Mouse (Mus musculus) kidney, postnatal 36 days (tissue): ENCODE results near the gene Myo16.

ENCODE experiments used
- DNase-seq, 2 experiments: peaks; one replicate each; pipeline ENCODE4 v3.0.0; 2021 to 2022; ENCODE audit warnings: mixed read lengths in 2 of 2

The Myo16 gene

DNA sequence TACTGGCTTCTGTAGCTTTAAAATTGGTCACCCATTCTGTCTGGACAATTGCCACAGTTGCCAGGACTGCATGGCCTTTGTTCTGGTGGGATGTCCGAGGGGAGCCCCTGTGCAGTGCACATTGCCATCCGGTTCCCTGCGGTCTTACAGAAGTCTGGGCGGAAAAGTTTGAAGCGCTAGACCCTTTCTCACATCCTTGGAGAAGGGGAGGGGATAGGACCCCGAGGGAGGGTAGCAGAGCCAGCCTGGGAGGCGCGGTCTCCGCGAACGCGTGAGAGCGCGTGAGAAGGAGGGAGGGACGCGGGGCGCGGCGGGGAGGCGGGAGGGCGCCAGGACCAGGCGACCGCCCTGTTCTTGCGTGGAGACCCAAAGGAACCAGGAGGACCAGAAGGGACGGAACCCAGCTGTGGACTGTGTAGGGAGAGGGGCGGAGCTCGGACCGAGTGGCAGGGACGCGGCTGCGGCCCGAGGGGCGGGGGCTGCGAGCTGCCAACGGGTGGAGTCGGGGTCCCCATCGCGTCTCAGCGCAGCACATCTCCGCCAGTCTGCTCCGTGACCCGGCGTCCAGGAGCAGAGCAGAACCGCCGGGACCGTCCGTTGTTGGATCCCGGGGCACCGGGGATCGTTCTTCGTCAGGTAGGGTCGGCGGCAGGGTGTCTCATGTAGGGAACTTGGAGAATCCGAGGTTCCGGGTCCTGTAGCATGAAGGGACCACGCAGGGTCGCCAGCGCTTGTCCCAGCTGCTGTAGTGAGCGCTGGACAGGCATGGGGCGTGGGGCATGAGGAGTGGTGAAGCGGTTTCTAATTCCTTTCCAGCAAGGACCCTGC lies at the start of gene Myo16:
TSS of gene Myo16 (plus strand) at position 301 of the 828 bp plus-strand sequence.
- DNase-seq: no peak

DNA sequence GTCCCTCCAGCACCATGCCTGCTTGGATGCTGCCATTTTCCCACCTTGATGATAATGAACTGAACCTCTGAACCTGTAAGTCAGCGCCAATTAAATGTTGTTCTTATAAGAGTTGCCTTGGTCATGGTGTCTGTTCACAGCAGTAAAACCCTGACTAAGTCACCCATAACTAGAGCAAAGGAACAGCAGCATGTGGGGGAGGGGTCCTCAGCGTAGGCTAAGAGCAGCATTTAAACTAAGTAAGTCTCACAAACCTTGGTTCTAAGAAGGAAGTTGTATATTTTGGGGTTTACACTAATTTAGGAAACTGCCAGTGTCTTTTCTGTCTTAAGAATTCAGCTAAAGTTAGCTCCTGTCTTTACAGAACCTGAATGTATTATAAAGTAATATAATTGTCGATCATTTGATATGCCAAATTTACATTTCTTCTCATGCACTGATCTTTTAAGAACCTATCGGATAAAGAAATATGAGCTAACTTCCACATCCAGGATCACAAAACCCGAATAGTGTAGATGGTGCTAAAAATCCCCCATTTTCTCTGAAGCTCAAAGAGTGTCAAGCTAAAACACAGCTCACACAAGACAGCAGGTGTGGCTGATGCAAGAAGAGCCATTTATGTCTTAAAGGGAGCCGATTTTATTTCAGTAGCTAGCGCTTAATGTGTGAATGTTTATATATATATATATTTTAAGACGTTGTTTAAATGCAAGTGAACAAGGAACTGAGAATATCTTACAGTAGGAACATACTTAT lies 45.0 kb upstream of the Myo16 start:
- no peak for DNase-seq

DNA sequence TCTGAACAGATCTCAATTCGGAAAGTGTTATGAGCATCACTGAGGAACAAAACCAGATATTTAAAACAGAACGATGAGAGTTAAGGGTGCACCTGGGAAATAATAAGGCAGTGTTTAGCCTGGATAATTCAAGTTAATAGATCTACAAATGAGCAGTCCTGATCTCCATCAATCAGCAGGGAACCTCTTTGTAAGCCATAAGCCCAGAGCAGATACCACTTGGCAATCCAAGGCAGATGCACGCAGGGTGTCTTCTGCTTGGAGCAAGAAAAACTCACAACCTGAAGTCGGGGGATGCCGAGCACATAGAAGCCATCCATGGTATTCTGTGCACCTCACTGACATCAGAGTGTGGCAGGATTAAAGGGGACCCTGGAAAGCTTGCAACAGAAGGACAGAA lies 31.0 kb upstream of the Myo16 start:
- DNase-seq: no peak

DNA sequence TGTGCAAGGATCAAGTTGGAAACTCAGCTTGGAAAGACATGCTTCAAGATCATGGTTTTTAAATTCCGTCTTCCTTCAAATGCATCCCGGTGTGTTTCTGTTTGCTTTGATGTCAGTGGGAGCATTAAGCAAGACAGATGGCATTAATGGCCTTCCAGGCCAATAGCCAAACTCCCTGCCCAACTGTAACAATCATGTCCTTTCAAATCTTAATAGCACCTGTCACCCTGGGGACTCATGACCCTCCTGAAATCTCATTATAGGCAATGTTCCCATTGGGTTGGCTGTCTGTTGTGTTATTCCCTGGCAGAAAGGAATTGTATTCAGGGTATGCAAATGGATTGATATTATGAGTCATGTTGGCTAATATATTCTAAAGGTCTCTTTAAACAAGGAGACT lies 30.3 kb upstream of the Myo16 start:
- no peak for DNase-seq

DNA sequence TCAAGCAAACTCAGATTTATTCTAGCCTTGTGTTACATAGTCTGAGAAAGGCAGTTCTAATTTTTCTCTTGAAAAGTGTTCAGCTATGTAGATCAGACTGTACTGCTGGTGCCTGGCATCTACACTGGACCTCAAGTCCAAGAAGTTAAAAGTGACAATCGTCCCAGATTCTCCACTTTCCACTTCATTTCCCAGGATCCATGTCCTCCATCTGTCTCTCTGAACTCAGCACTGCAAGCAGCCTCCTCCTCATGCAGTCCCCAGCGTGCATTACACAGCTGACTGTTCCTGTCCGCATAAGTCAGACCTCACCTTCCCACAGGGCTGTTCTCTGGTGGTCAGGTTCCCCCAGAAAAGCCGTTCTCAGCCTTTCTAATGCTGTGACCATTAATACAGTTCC lies 28.0 kb upstream of the Myo16 start:
- no peak for DNase-seq

DNA sequence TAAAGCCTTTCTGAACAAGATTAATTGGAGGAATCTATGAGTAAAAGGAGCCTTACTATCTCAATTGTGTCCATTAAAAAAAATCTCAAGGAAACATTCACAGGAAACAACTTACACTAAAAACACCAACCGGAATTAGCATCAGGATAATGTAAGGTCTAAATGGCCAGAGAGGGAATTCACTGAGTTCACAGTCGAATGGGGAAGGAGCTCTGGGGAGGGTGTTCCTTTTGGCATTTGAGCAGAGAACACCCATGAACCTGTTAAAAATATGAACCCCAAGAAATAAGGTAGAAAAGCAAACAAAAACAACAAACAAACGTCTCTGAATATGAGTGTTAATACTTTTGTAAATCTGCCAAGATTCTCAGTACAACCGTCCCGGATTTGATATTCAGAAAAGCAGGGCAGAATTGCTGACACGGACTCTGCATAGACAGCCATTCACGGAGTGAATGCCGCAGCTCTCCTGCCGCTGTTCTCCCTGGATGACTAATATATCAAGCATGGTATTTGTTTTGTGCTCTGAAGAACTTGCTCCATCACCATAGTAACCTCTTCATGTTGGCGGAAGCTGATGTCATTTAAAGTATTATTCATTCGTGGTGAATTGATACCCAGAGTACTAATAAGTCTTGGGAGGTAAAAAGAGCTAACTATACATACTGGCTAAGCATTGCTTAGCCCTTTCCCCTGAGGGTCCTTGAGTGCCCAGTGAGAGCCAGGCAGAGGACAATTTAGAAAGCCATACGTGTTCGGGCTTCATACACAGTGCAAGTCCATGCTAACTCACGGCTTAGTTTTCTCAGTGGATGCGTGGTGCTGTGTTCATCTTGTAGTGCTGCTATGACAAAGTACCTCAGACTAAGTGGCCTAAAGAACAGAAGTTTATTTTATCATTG lies 22.9 kb upstream of the Myo16 start:
- no peak for DNase-seq

DNA sequence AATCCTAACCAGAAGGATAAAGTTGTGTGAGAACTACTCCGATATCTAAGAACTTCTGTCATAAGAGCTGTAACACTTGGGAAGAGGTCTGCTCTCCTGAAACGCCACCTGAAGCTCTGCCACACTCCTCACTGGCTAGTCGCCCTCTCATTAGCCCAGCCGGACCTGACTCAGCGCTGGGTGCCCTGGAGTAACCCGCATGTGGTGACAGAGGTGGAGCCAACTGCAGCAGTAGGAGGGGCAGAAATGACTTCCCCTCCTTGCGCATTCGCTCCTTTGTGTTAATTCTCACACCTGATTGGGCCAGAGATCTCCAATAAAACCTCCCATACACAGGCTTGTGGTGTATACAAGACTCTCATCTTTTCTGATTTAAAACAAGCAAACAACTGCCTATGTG lies 14.2 kb upstream of the Myo16 start:
- DNase-seq: peak in 1 of 2 experiments; percentile 1

DNA sequence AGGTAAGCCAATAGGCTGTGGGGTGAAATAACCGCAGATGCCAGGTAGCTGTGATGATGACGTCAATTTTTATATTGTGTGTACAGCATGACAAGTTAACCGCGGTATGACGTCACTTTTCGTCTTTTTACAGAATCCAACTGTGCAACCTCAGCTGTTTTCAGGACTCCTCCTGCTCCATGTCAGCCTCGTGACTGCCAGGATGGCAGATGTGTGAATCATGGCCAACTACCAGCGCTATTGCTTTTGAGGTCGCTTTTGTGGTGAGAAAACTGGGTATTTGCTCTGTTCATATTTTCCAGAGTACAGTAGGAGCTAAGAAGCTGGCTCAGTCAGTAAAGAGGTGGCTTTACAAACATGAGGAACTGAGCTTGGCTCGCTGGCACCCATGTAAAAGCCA lies 9.8 kb upstream of the Myo16 start:
- no peak for DNase-seq

DNA sequence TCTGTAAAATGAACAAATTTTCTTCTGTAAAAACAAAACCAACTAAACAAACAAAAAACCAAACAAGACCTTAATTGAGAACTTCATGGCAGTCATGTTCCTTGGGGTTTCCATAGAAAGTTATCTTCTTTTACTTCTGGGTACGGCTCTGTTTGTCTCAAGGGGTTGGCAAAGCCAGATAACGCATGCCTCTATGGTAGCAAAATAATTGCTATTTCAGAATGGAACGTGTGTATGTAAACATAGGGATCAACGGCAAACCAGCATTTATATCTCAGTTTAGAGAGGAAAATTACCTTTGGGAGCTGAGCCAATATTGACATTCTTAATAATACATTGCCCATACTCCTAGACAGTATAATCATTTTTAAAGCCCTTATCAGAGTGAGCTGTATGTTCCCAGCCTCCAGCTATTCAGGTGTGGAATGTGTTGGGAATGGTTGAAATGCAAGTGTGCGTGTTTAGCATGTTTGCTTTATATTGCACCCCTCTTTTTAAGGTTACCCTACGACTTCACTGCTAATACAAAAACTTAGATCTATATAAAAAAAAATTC lies 1.9 kb upstream of the Myo16 start:
- DNase-seq: no peak

DNA sequence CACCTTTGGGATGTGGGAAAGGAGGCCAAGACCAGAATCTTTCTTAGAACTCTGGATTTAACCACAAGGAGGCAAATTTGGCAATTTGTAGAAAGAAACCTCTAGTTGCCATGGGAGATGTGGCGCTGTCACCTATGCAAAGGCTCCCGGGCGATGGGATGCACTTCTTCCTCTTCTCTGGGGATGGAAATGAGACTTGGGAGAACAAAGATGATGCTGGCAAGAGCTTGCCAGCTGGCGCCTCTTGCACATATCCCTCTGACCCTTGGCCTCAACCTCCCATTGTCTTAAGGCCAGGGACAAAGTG lies 681 bp downstream of the Myo16 start:
- DNase-seq: no peak

DNA sequence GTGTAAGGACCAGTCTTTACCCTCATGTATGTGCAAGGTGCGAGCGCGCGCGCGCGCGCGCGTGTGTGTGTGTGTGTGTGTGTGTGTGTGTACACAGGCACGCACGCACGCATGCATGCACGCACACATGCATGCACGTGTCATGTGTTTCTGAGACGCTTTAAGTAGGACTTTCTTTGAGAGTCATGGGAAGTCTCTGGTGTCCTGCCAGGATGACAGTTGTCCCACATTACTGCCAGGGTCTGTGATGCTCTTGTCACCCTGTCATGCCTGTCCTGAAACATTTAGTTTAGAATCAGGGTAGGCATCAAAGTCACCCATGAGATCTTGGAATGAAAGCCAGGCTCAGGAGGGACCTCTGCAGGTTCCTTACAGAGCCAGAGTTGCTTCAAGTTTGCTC lies 1.4 kb downstream of the Myo16 start:
- DNase-seq: no peak

DNA sequence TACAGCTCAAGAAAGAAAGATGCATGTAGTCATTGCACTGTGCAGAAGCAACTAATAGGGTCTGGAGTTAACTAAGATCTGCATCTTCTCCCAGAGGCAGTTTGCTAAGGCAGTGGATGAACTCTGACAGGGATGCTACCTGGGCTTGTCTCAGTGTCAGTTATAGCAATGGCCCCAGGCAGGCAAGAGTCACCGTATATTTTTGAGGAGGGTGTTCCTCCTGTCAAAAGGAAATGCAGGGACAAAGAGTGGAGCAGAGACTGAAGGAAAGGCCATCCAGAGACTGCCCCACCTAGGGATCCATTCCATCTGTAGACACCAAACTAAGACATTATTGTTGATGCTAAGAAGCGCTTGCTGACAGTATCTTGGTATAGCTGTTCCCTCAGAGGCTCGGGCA lies 7.4 kb downstream of the Myo16 start:
- DNase-seq: no peak

DNA sequence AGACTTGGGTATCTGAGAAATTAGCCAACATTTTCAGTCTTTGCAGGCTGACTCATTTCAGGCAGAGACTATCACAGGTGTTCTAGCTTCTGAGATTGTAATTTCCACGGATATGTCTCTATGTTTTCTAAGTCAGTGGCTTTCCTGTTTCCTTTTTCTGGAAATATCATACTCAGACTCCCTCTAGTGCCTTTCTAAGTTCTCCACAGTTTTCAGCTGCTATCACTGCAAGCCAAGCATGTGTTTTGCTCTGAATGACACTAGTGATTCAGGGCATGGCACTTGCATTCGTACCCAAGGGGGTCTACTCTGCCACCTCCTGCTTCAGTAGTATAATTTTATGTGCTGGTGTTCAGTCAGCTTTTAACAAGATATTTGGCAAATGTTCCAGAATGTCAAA lies 11.2 kb downstream of the Myo16 start:
- DNase-seq: no peak

DNA sequence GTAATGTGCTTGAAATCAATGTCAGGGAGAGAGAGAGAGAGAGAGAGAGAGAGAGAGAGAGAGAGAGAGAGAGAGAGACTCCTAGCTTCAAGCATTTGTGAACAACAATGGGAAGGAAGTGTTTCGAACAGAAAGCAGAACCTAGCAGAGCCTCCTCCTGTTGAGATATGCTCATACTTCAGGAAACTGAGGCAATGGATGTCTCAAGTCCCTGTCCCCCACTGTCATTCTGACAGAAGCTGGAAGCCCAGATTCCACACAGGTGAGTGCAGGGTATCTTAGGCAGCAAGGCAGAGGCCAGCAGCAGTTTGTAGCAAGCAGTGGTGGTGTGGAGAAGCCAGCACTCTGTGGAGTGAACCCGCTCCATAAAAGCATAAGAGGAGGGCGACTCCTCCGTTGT lies 14.6 kb downstream of the Myo16 start:
- DNase-seq: no peak

DNA sequence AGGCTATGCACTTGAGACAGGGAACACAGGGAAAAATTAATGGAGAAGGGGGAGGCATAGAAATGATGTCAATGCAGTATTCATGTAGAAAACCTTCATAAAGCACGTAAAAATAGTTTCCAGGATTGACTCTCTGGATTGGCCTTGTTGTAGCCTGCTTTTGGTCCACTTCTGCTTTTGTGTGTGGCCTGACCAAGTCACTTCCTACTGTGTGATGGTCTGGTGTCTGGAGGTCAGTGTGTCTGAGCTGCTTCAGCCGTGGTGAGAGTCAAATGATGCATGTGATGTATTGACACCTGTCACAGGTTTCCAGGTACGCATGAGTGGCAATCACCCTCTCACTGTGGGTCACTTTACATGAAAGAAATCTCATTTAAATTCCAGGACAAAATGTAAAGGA lies 16.2 kb downstream of the Myo16 start:
- DNase-seq: no peak

DNA sequence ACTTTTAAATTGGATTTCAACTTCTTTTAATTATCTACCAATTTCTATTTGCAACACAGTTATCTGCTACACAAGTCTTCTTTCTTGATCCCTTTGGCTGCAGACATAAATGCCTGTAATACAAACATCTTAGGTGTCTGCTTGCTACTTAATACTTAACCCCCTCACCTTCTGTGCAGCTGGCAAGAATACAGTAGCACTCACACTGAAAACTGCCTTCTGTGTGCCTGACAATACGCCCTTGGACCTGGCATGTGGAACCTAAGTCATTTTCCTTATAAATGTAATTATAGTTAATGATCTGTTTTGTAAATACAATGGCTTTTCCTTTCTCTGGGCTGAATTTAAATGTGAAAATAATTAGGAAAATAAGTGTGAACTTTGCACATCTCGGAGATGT lies 17.6 kb downstream of the Myo16 start:
- DNase-seq: no peak

DNA sequence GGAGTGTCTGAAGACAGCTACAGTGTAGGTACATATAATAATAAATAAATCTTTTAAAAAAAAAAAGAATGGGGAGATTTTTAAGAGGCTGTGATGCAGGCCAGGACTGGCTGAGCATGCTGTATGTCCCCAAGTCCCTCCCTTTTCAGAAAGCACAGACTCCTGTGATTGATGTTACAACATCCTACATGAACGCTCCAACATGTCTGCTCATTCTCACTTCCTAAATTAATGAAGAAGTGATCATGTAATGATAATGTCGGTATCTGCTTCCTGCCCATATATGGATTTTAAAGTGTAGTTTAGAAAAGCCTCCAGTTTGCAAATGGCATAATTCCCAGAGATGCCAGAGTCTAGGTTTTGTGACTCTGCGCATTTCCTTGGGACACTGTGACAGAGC lies 18.6 kb downstream of the Myo16 start:
- no peak for DNase-seq

DNA sequence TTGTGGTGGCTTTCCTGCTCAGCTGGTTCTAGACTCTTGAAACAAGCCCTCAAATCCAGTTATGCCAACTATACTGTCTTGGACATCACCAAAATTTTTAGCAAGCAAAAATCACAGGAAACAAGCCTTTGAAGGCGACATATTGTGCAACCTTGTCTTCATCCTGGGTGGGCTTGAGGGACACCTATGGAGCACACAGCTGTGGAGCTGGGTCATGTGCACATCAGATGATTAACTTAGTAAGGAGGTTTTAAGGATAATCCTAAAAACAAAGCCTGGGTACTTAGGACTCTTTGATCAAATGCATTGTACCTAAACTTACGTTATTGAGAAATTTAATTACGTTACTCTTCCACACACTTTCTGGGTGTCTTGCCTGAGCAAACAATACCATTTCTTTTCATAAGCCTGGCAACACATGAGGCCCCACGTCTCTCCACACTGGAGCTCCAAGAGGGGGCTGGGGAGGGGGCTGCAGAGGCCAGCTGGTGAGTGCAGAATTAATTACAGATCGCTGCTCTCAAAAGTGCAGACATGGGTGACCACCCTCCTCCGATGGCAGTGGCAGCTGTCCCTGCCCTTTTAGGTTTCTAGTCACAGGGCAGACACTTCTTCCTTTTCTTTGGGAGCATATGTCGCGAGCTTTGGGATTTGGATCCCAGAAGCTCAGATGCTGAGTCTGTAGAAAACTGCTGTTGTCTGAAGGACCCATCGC lies 19.5 kb downstream of the Myo16 start:
- DNase-seq: no peak

DNA sequence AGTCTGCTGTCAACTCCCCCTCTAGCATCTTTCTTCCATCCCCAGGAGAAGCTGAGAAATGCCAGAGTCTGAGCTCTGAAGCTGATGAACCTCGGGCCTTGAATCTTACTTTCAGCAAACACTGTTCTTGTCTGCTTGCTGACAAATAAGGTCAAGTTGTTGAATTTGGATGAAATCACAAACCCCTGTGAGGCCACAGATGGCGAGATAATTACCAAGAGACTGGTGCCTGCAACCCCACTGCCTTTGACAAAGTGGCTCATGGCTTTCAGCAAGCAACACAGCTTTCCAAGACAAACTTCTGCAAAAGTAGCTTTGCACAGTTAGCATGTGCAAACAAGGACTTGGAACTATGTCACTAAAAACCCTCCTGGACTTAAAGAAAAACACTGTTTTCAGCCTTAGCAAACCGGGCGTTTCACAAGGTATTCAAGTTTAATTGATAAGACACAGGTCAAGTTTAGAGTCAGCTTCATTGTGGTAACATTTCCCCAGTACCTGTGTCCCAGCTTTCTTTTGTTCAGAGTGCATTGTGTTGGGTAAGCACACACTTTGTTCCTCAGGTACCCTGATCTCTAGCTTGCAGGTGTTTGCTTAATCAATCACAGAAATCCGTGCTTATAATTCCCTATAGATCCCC lies 20.6 kb downstream of the Myo16 start:
- no peak for DNase-seq

DNA sequence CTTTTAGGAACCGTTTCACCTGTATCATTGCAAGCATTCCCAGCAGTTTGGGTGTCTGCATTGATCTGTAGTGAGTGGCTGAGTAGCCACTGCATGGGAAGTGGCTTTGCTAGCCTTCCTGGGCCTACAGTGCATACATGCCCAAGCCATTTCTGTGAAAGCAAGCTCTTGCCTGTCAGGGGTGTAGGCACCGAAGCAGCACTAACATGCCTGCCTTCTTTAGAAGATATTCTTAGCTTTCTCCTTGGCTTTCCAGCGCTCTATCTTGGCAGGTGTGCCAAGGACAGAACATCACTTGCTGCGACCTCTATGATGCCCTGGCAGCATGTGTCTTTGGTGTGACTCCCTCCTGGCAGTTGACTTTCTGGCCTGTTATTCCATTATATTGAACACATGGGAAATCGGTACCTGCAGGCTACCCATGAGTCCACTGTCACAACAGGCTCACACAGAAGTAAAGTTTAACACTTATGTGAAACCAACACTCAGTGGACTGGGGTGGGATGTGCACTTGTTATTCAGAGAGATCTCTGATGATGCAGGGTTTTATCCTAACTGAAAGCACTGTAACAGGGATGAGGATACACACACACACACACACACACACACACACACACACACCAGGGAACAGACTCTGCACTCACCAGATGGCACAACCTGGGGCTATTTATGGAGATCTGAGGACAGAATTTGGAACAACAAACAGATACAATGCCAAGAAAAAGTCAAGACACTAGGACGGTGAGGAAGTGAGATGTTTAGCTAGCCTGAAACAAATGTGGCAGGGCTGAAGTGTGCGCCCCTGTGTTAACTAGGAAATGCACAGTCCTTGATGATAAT lies 21.4 kb downstream of the Myo16 start:
- no peak for DNase-seq

DNA sequence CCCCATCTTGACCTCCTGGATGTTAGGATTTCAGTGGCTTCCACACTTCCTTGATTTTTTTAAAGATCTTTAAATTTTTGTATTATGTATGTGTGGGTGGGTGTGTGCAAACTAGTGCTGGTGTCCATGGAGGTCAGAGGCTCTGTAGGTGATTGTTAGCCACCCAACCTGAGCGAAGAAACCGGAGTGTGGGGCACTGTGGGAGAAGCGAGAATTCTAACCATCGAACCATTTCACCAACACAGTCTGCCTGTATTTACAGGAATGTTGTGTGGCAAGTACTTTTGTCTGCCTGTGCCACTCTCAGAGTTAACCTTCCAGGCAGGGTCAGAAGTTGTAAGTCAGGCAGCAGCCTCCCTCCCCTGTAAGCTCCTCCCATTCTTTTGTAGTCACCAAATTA lies 22.3 kb downstream of the Myo16 start:
- no peak for DNase-seq
